Mouse (Mus musculus) liver, embryonic 12.5 days (tissue): ENCODE results near the gene Igfbp6. TPM values are rescaled to one million over a fixed set of nuclear protein-coding genes. Genes with fewer than 3 reads are reported as not detected.

ENCODE experiments used
- ATAC-seq: fragments of 200-750 bp; cut with Nextera tagmentation; 2 replicates; pipeline ENCODE4 v1.8.0; 2017; ENCODE audit warnings: moderate number of reproducible peaks, mild to moderate bottlenecking, moderate library complexity
- H3K27ac ChIP-seq: fragments of 300-500 bp; sonication (generic); 2 replicates; pipeline ENCODE4 v1.5.1; 2016; ENCODE audit warnings: mild to moderate bottlenecking
- H3K27me3 ChIP-seq: fragments of 300-500 bp; sonication (generic); replicated peaks from 2 replicates; pipeline ENCODE4 v1.6.1; 2016; ENCODE audit warnings: mild to moderate bottlenecking, moderate library complexity
- H3K36me3 ChIP-seq: fragments of 300-500 bp; sonication (generic); 2 replicates; pipeline ENCODE4 v1.6.1; 2016; ENCODE audit warnings: mild to moderate bottlenecking, moderate library complexity
- H3K4me1 ChIP-seq: fragments of 300-500 bp; sonication (generic); 2 replicates; pipeline ENCODE4 v1.6.1; 2016
- H3K4me2 ChIP-seq: fragments of 300-500 bp; sonication (generic); 2 replicates; pipeline ENCODE4 v1.6.1; 2016; ENCODE audit warnings: mild to moderate bottlenecking, moderate library complexity
- H3K4me3 ChIP-seq: fragments of 300-500 bp; sonication (generic); 2 replicates; pipeline ENCODE4 v1.5.1; 2016; ENCODE audit warnings: mild to moderate bottlenecking, moderate library complexity
- H3K9ac ChIP-seq: fragments of 300-500 bp; sonication (generic); 2 replicates; pipeline ENCODE4 v1.6.1; 2016; ENCODE audit warnings: mild to moderate bottlenecking, moderate library complexity
- H3K9me3 ChIP-seq: fragments of 300-500 bp; sonication (generic); replicated peaks from 2 replicates; pipeline ENCODE4 v1.6.1; 2016; ENCODE audit warnings: mild to moderate bottlenecking, moderate library complexity
- WGBS: fragments of 180-500 bp; shearing (Covaris S2); methylation state at CpG from one replicate; pipeline ENCODE4 v1.1.7; 2016; ENCODE audit not compliant: insufficient replicate concordance; 5-methylcytosine and 5-hydroxymethylcytosine counted together
- polyA plus RNA-seq: library from polyadenylated mRNA; unstranded; fragments of >200 nt; fragmentation: Nextera tagmentation; extraction: Ambion mirVana; gene quantifications from 2 replicates; pipeline ENCODE4 v1.2.1, GENCODE M21; 2016

The Igfbp6 gene
- polyA plus RNA-seq, 1 experiment from 2014 or later, result 0.72 TPM

DNA sequence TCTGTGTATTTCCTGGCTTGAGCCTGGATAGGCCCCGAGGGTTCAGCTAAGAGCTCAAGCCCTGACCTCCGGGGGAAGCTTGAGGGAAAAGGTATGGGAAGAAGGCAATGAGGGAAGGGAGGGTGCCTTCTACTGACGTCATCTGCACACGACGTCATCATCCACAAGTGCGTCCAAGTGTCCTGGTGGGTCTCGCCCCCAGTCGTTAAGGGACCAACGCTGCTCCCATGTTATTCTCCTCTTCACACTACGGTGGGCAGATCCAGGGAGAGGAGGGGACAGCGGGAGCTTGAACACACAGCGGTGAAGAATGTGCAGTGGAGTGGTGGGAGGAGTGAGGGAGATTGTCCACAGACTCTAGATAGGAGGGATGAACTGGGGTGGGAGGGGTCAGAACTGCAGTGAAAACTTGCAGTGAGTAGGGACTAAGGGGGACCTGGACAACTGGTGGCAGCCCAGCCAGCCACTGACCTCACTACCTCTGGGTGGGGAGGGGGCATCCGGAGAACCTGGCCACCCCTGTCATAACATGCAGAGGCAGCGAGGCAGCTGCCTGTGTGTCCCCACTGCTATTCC is 40.7 kb upstream of the Igfbp6 start:
- Histone ChIP-seq H3K27ac (peak overlapping the region; percentile 70), H3K4me1 (peaks cover 85% of the 10 kb centered on the region), H3K4me3 (peak overlapping the region; percentile 43), H3K4me2 (peak overlapping the region; percentile 97), H3K9me3 (no peaks in the 10 kb centered on the region), H3K27me3 (peaks cover 90% of the 10 kb centered on the region), H3K36me3 (peaks cover 2% of the 10 kb centered on the region; the same call in 1 of the 2 replicates), H3K9ac (peak overlapping the region; percentile 49; the same call in 1 of the 2 replicates)
- no peak for ATAC-seq
- 18% methylated on average over 14 of the region's 14 CpGs for WGBS

DNA sequence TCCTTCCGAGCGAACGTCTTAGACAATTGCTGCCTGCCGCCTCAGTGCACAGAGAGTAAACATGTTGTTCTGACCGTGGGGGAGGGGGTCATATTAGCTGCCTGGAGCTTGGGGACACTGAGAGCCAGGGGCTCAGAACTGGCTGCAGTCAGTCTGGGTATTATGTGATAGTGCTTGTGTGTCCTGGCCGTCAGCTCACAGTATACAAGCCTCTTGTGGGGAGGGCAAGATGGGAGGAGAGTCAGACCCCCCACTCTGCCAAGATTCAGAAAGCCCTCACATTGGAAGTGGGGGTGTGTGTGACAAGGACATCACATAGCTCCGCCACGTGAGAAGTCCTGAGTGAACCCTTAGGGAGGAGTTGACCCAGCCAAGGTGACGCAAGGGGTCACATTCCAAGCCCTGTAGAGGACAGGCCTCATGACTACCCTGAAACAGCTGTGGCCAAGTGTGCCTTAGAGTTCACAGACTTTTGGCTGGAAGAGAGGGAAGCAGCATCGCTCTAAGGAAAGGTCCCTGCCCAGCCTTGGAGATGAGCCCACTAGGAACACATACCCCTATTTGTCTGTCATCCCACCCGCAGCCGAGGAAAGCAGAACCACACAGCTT is 40.1 kb upstream of the Igfbp6 start:
- Histone ChIP-seq H3K27ac (peak overlapping the region; percentile 13; the same call in 1 of the 2 replicates), H3K9me3 (no peaks in the 10 kb centered on the region), H3K36me3 (no peaks in the 10 kb centered on the region), H3K4me2 (peak overlapping the region; percentile 97), H3K4me1 (peaks cover 84% of the 10 kb centered on the region), H3K27me3 (peaks cover 88% of the 10 kb centered on the region), H3K9ac (no peak overlapping the region; the same call in 1 of the 2 replicates), H3K4me3 (peak overlapping the region; percentile 43)
- WGBS, result 50% methylated on average over 12 of the region's 12 CpGs
- no peak for ATAC-seq

DNA sequence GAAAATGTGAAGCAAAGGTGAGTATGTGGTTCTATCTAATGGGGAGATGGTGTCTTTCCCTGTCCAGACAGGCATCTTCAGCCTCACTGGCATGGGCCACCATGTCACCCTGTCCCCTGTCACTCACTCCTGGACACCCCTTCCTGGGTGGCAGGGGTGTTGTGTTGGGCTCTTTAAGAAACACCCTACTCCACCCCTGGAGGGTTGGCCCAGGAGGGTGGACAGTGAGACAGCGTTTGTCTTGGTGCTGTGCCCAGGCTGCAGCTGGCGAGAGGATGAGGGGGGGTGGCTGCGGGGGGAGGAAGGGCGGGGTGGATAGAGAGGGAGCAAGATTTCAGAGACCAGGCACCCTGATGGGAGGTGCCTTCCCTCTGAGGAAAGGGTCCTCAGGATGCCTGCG is 38.8 kb upstream of the Igfbp6 start:
- ATAC-seq, result no peak
- H3K36me3 ChIP-seq, result 0 out of 2 replicates have a peak, but pooled peaks cover 7% of the 10 kb centered on the region
- no peak overlapping the region for H3K4me2 ChIP-seq
- H3K4me3 ChIP-seq, result no peak overlapping the region
- no peak overlapping the region for H3K9ac ChIP-seq
- no peak overlapping the region for H3K27ac ChIP-seq
- H3K9me3 ChIP-seq, result no peaks in the 10 kb centered on the region
- H3K4me1 ChIP-seq, result peaks cover 71% of the 10 kb centered on the region
- H3K27me3 ChIP-seq, result peaks cover 76% of the 10 kb centered on the region
- 49% methylated on average over 5 of the region's 5 CpGs for WGBS

DNA sequence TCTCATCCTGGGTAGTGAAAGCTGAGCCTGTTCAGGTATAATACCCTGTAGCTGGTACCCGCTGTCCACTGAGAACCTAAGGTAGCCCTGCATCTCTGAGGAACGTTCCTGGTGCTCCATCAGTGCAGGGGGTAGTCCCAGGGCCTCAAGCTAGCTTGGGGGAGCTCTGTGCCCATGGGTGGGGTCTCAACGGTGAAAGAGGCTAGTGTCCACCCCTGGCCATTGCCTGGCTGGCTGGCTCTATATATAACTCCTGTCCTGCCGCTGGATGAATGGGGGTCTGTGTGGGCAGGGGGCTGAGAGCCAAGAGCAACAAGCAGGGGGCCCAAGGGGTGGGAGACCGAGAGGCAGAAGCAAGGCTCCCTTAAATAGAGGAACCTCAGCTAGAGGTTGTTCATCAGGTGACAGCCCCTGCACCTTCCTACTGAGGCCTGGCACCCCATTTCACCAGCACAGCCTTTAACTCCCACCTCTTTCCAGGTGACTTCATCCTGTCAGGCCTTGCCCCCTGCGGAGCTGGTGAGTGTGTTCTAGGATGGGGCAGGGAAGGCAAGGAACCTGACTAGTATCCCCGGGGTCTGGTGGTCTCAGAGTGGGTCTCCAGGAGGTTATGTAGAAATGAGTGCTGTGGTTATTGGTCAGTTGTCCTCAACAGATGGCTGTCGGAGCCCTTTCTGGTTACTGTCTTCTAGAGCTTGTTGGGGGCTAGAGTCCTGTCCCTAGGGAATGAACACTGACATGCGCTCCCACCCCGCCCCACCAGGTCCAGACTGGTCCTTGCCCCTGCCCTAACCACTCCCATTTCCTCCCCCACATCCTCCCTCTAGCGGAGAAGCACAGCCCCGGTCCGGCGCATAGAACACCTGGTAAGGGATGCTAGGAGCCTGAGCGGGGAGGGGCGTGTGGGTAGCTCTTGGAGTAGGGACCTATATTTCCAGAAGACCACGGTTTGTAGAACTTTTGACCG is 38.1 kb upstream of the Igfbp6 start:
- H3K27ac ChIP-seq, result no peak overlapping the region
- H3K36me3 ChIP-seq, result peaks cover 12% of the 10 kb centered on the region; the same call in 1 of the 2 replicates
- peaks cover 76% of the 10 kb centered on the region for H3K27me3 ChIP-seq
- H3K4me3 ChIP-seq, result peak overlapping the region; percentile 43; the same call in 1 of the 2 replicates
- no peak overlapping the region for H3K9ac ChIP-seq
- no peaks in the 10 kb centered on the region for H3K9me3 ChIP-seq
- H3K4me2 ChIP-seq, result peak overlapping the region; percentile 71
- 21% methylated on average over 18 of the region's 18 CpGs for WGBS
- no peak for ATAC-seq
- peaks cover 64% of the 10 kb centered on the region for H3K4me1 ChIP-seq

DNA sequence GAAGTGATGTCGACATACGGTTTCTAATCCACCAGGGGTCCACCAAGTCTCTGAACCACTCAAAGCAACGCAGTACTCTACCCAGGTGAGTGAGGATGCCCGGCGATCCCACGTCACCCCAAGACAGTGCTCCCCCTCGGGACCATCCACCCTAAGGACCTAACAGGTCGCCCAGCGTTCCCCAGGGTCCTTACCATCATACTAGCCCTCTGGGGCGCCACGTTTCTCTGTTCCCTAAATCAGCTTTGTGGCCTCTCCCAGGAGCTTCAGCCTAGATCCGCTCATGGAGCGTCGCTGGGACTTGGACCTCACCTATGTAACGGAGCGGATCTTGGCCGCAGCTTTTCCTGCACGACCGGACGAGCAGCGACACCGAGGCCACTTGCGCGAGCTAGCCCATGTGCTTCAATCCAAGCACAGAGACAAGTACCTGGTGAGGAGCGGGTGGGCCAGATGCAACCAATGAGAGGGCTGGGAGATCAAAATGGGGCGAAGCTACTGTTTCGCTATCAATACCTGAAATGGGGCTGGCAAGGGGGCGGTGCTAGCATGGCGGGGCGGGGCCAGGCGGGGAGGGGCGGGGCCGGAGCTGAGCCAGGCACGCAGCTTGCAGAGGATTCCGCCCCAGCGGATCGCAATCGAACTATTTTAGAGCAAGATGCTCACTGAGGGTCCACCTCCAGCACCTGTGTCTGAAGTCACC is 37.3 kb upstream of the Igfbp6 start:
- peak; percentile 6; the same call in 1 of the 2 replicates for ATAC-seq
- H3K4me2 ChIP-seq, result peak overlapping the region; percentile 71
- 23% methylated on average over 38 of the region's 38 CpGs for WGBS
- no peak overlapping the region for H3K27ac ChIP-seq
- H3K27me3 ChIP-seq, result peaks cover 70% of the 10 kb centered on the region
- H3K4me3 ChIP-seq, result peak overlapping the region; percentile 43
- peaks cover 55% of the 10 kb centered on the region for H3K4me1 ChIP-seq
- peak overlapping the region; percentile 29; the same call in 1 of the 2 replicates for H3K9ac ChIP-seq
- H3K36me3 ChIP-seq, result peaks cover 15% of the 10 kb centered on the region; the same call in 1 of the 2 replicates
- H3K9me3 ChIP-seq, result no peaks in the 10 kb centered on the region

DNA sequence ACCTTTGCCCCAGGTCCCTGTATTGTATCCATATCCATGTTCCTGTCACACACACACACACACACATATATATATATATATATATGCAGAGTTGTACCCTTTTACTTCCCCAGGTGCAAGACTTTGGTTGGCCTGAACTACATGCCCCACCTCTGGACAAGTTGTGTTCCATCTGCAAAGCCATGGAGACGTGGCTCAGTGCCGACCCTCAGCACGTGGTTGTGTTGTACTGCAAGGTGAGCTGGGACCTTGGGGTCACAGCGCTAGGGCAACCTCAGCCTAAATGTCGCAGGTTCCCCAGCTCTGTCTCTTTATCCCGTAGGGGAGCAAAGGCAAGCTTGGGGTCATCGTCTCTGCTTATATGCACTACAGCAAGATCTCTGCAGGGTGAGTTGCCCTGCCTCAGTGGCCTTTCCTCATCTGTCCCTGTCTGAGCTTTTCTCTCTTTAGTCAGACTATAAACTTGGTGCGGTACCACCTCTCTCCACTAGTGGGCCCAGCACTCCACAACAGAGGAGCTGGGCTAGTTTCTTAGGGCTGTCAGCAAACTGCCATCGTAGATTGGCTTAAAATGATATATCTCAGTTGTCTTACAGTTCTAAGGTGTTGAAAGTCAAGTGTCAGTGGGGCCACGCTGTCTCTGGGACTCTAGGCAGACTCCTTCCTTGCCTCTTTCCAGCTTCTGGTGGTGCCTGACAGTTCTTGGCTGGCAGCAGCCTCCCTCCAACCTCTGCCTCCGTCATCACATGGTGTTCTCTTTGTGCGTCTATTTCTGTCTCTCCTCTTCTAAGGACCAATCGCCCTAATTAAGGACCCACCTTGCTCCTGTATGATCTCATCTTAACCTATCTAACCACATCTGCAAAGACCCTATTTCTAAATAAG is 36.2 kb upstream of the Igfbp6 start:
- H3K4me2 ChIP-seq, result peak overlapping the region; percentile 71
- H3K4me3 ChIP-seq, result no peak overlapping the region
- peaks cover 20% of the 10 kb centered on the region; the same call in 1 of the 2 replicates for H3K36me3 ChIP-seq
- WGBS, result 44% methylated on average over 13 of the region's 13 CpGs
- H3K27me3 ChIP-seq, result peaks cover 60% of the 10 kb centered on the region
- ATAC-seq, result no peak; the same call in 1 of the 2 replicates
- H3K27ac ChIP-seq, result no peak overlapping the region
- H3K9ac ChIP-seq, result no peak overlapping the region
- H3K9me3 ChIP-seq, result no peaks in the 10 kb centered on the region
- peaks cover 45% of the 10 kb centered on the region for H3K4me1 ChIP-seq

DNA sequence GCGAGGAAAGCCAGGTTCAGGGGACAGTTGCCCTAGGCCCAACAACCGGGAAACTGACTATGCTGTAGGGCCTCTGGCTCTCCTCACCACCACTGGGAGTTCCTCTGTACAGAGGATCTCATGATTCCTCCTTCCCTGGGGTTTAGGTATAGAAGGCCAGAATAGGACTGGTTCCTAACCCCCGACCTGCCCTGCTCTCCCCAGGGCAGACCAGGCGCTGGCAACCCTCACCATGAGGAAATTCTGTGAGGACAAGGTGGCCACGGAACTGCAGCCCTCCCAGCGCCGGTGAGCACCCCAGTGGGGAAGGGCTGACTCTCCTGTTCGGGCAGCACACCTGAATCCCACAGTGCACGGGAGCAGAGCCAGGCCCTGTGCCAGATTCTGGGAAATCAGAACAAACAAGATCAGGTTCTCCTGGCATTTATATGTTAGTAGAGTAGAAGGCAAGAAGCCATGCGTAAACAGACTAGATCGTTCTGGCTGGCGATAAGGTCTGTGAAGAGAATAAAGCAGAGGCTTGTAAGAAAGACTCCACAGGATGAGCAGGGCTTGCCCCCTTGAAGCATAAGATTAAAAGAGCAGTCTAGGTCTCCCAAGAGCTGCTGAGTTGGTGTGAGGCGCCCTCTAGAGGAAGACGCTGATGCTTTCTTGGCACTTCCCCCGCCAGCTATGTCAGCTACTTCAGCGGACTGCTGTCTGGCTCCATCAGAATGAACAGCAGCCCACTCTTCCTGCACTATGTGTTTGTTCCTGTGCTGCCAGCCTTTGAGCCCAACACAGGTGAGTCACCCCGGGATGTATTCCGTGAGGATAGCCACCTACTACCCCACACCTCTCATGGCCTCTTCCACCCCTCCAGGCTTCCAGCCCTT is 35.3 kb upstream of the Igfbp6 start:
- no peak for ATAC-seq
- H3K27me3 ChIP-seq, result peaks cover 50% of the 10 kb centered on the region
- no peak overlapping the region for H3K4me3 ChIP-seq
- peaks cover 36% of the 10 kb centered on the region for H3K4me1 ChIP-seq
- H3K36me3 ChIP-seq, result peaks cover 20% of the 10 kb centered on the region; the same call in 1 of the 2 replicates
- 49% methylated on average over 18 of the region's 18 CpGs for WGBS
- no peak overlapping the region for H3K27ac ChIP-seq
- no peak overlapping the region for H3K4me2 ChIP-seq
- H3K9ac ChIP-seq, result no peak overlapping the region
- no peaks in the 10 kb centered on the region for H3K9me3 ChIP-seq

DNA sequence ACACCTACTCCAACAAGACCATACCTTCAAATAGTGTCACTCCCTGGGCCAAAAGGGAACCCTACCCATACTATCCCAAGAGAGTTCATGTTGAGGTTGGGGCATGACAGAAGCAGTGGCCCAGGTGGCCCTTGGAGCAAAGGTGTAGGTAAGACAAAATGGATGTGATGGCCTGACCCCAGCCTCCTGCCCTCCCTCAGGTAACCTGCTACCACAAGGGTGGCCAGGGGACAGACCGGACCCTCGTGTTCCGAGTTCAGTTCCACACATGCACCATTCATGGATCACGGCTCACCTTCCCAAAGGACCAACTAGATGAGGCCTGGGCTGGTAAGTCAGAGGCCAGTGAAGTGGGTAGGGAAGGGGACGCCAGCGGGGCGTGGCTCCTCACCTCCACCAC is 33.9 kb upstream of the Igfbp6 start:
- H3K4me1 ChIP-seq, result peaks cover 26% of the 10 kb centered on the region
- no peak for ATAC-seq
- peaks cover 36% of the 10 kb centered on the region for H3K27me3 ChIP-seq
- no peak overlapping the region for H3K4me3 ChIP-seq
- H3K4me2 ChIP-seq, result no peak overlapping the region
- H3K9me3 ChIP-seq, result no peaks in the 10 kb centered on the region
- 86% methylated on average over 7 of the region's 7 CpGs for WGBS
- H3K9ac ChIP-seq, result no peak overlapping the region
- H3K36me3 ChIP-seq, result peaks cover 24% of the 10 kb centered on the region
- H3K27ac ChIP-seq, result no peak overlapping the region

DNA sequence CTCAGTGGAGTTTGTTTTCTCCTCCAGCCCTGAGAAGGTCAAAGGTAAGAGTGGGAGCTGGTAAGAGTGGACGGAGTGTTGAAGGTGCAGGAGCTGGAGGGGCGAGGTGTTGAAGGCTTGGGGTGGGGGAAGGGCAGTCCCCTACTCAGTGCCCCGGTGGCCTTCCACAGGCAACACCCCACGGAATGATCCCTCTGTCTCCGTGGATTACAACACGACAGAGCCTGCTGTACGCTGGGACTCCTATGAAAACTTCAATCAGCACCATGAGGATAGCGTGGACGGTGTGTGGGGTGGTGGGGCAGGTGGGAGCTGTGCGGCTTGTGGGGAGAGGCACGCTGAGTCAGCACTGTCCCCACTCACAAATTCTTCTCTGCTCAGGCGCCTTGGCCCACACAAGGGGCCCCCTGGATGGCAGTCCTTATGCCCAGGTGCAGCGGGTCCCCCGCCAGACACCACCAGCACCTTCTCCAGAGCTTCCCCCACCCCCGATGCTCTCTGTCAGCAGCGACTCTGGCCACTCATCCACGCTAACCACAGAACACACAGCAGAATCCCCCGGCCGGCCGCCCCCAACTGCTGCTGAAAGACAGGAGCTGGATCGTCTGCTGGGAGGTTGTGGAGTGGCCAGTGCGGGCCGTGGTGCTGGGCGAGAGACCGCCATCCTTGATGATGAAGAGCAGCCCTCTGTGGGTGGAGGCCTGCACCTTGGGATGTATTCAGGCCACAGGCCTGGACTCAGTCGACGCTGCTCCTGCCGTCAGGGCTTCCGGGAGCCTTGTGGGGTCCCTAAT is 33.3 kb upstream of the Igfbp6 start:
- peaks cover 30% of the 10 kb centered on the region for H3K36me3 ChIP-seq
- H3K9ac ChIP-seq, result no peak overlapping the region
- ATAC-seq, result no peak
- H3K4me1 ChIP-seq, result peaks cover 22% of the 10 kb centered on the region
- H3K27ac ChIP-seq, result no peak overlapping the region
- no peak overlapping the region for H3K4me3 ChIP-seq
- 63% methylated on average over 29 of the region's 29 CpGs for WGBS
- no peaks in the 10 kb centered on the region for H3K9me3 ChIP-seq
- peaks cover 30% of the 10 kb centered on the region for H3K27me3 ChIP-seq
- H3K4me2 ChIP-seq, result no peak overlapping the region
